Mouse (Mus musculus): ENCODE measurements at regions not wholly inside any gene's neighbourhood (a gene's known extent, or its start where the extent isn't known, plus 50 kb on each side); places are given as distances from the start of the nearest gene placed in this dataset.

GRCm38 (mm10) chr15:59908300-59908699 is 108.1 kb downstream of the 4933412E24Rik start:
- no peak for DNase-seq (ENCODE audit: low spot score)

GRCm38 (mm10) chr15:59905832-59906797 is 110.3 kb downstream of the 4933412E24Rik start:
- ATAC-seq (ENCODE audit: low FRiP score, low TSS enrichment) (no peak), DNase-seq (ENCODE audit: low spot score) (no peak)

More at GRCm38 (mm10) chr15:59908300-59908699, 108.1 kb downstream of the 4933412E24Rik start:
- H3K4me2 ChIP-seq (replicated peaks; ENCODE audit: low read depth), result no peak overlapping the region
- WGBS, result 90% methylated on average over 2 of the region's 2 CpGs
- no peak for TF ChIP-seq CTCF (IDR thresholded peaks at IDR 0.05; ENCODE audit: low read depth)
- no peak for ATAC-seq (ENCODE audit: low FRiP score, low TSS enrichment)
- no peaks in the 10 kb centered on the region for H3K4me1 ChIP-seq (replicated peaks; ENCODE audit: control insufficient read depth, insufficient read depth)
- no peaks in the 10 kb centered on the region for H3K36me3 ChIP-seq (ENCODE audit: control insufficient read depth, insufficient read depth, low read length)
- no peak overlapping the region for H3K9ac ChIP-seq (ENCODE audit: low read length)
- H3K4me3 ChIP-seq (ENCODE audit: low read depth, low read length), result no peak overlapping the region
- no peaks in the 10 kb centered on the region for H3K9me3 ChIP-seq (ENCODE audit: control insufficient read depth, low read length)
- H3K27me3 ChIP-seq (ENCODE audit: control insufficient read depth, insufficient read depth, low read length), result no peaks in the 10 kb centered on the region
- no peak overlapping the region for H3K27ac ChIP-seq (replicated peaks)

GRCm38 (mm10) chr15:59904741-59905140 is 111.7 kb downstream of the 4933412E24Rik start:
- Histone ChIP-seq H3K4me1 (replicated peaks; ENCODE audit: control insufficient read depth, insufficient read depth) (no peaks in the 10 kb centered on the region), H3K27me3 (ENCODE audit: control insufficient read depth, insufficient read depth, low read length) (no peaks in the 10 kb centered on the region), H3K4me2 (replicated peaks; ENCODE audit: low read depth) (no peak overlapping the region), H3K4me3 (ENCODE audit: low read depth, low read length) (no peak overlapping the region), H3K9ac (ENCODE audit: low read length) (no peak overlapping the region), H3K27ac (replicated peaks) (no peak overlapping the region), H3K36me3 (ENCODE audit: control insufficient read depth, insufficient read depth, low read length) (no peaks in the 10 kb centered on the region), H3K9me3 (ENCODE audit: control insufficient read depth, low read length) (no peaks in the 10 kb centered on the region)
- ATAC-seq (ENCODE audit: low FRiP score, low TSS enrichment) (no peak), DNase-seq (ENCODE audit: low spot score) (no peak)
- WGBS, result 63% methylated on average over 5 of the region's 5 CpGs
- TF ChIP-seq CTCF (IDR thresholded peaks at IDR 0.05; ENCODE audit: low read depth), result no peak
- no peak for TF ChIP-seq EP300 (optimal IDR thresholded peaks at IDR 0.05)

More at GRCm38 (mm10) chr15:59905832-59906797, 110.3 kb downstream of the 4933412E24Rik start:
- no peaks in the 10 kb centered on the region for H3K27me3 ChIP-seq (ENCODE audit: control insufficient read depth, insufficient read depth, low read length)
- H3K4me2 ChIP-seq (replicated peaks; ENCODE audit: low read depth), result no peak overlapping the region
- H3K36me3 ChIP-seq (ENCODE audit: control insufficient read depth, insufficient read depth, low read length), result no peaks in the 10 kb centered on the region
- no peak overlapping the region for H3K9ac ChIP-seq (ENCODE audit: low read length)
- no peak overlapping the region for H3K27ac ChIP-seq (replicated peaks)
- no peak for TF ChIP-seq EP300 (optimal IDR thresholded peaks at IDR 0.05)
- TF ChIP-seq CTCF (IDR thresholded peaks at IDR 0.05; ENCODE audit: low read depth), result peak; percentile 80
- 78% methylated on average over 9 of the region's 9 CpGs for WGBS
- H3K9me3 ChIP-seq (ENCODE audit: control insufficient read depth, low read length), result no peaks in the 10 kb centered on the region
- H3K4me3 ChIP-seq (ENCODE audit: low read depth, low read length), result no peak overlapping the region
- no peaks in the 10 kb centered on the region for H3K4me1 ChIP-seq (replicated peaks; ENCODE audit: control insufficient read depth, insufficient read depth)

GRCm38 (mm10) chr15:59888996-59889395 is 127.4 kb downstream of the 4933412E24Rik start:
- Histone ChIP-seq H3K9me3 (ENCODE audit: control insufficient read depth, low read length) (no peaks in the 10 kb centered on the region), H3K9ac (ENCODE audit: low read length) (no peak overlapping the region), H3K4me1 (replicated peaks; ENCODE audit: control insufficient read depth, insufficient read depth) (no peaks in the 10 kb centered on the region), H3K4me2 (replicated peaks; ENCODE audit: low read depth) (no peak overlapping the region), H3K36me3 (ENCODE audit: control insufficient read depth, insufficient read depth, low read length) (no peaks in the 10 kb centered on the region), H3K27me3 (ENCODE audit: control insufficient read depth, insufficient read depth, low read length) (no peaks in the 10 kb centered on the region), H3K4me3 (ENCODE audit: low read depth, low read length) (no peak overlapping the region), H3K27ac (replicated peaks) (no peak overlapping the region)
- TF ChIP-seq EP300 (optimal IDR thresholded peaks at IDR 0.05), result no peak
- WGBS, result 77% methylated on average over 2 of the region's 2 CpGs
- ATAC-seq (ENCODE audit: low FRiP score, low TSS enrichment) (no peak), DNase-seq (ENCODE audit: low spot score) (no peak)

- H3K36me3 ChIP-seq (ENCODE audit: control insufficient read depth, insufficient read depth, low read length), result no peaks in the 10 kb centered on the region
- H3K9ac ChIP-seq (ENCODE audit: low read length), result no peak overlapping the region
- 34% methylated on average over 2 of the region's 2 CpGs for WGBS
- no peak overlapping the region for H3K4me2 ChIP-seq (replicated peaks; ENCODE audit: low read depth)
- no peaks in the 10 kb centered on the region for H3K4me1 ChIP-seq (replicated peaks; ENCODE audit: control insufficient read depth, insufficient read depth)
- DNase-seq (ENCODE audit: low spot score) (no peak), ATAC-seq (ENCODE audit: low FRiP score, low TSS enrichment) (no peak)
- no peaks in the 10 kb centered on the region for H3K27me3 ChIP-seq (ENCODE audit: control insufficient read depth, insufficient read depth, low read length)
- H3K27ac ChIP-seq (replicated peaks), result no peak overlapping the region
- H3K4me3 ChIP-seq (ENCODE audit: low read depth, low read length), result no peak overlapping the region
- TF ChIP-seq EP300 (optimal IDR thresholded peaks at IDR 0.05) (no peak), CTCF (IDR thresholded peaks at IDR 0.05; ENCODE audit: low read depth) (no peak)
- no peaks in the 10 kb centered on the region for H3K9me3 ChIP-seq (ENCODE audit: control insufficient read depth, low read length)
Observed at GRCm38 (mm10) chr15:59888131-59888459, 128.3 kb downstream of the 4933412E24Rik start.

- no peaks in the 10 kb centered on the region for H3K27me3 ChIP-seq (ENCODE audit: control insufficient read depth, insufficient read depth, low read length)
- WGBS, result 52% methylated on average over 5 of the region's 5 CpGs
- no peak overlapping the region for H3K27ac ChIP-seq (replicated peaks)
- H3K4me1 ChIP-seq (replicated peaks; ENCODE audit: control insufficient read depth, insufficient read depth), result no peaks in the 10 kb centered on the region
- H3K36me3 ChIP-seq (ENCODE audit: control insufficient read depth, insufficient read depth, low read length), result no peaks in the 10 kb centered on the region
- no peak overlapping the region for H3K4me2 ChIP-seq (replicated peaks; ENCODE audit: low read depth)
- no peaks in the 10 kb centered on the region for H3K9me3 ChIP-seq (ENCODE audit: control insufficient read depth, low read length)
- TF ChIP-seq CTCF (IDR thresholded peaks at IDR 0.05; ENCODE audit: low read depth) (no peak), EP300 (optimal IDR thresholded peaks at IDR 0.05) (no peak)
- ATAC-seq (ENCODE audit: low FRiP score, low TSS enrichment) (no peak), DNase-seq (ENCODE audit: low spot score) (no peak)
- H3K4me3 ChIP-seq (ENCODE audit: low read depth, low read length), result no peak overlapping the region
- H3K9ac ChIP-seq (ENCODE audit: low read length), result no peak overlapping the region
Observed at GRCm38 (mm10) chr15:59887381-59888130, 128.9 kb downstream of the 4933412E24Rik start.

Data from stomach, postnatal 0 days (tissue).